Mouse (Mus musculus) spleen, adult 2 months (tissue): Measurements from ENCODE around the gene Nolc1.

ENCODE experiments used
- CTCF ChIP-seq: fragments of 200-500 bp; IDR thresholded peaks from 2 replicates; pipeline ENCODE4 v1.5.1; 2011; ENCODE audit warnings: mild to moderate bottlenecking, inconsistent platforms; ENCODE audit not compliant: insufficient read depth, insufficient read length, insufficient replicate concordance; ENCODE audit errors: extremely low read depth
- POLR2A ChIP-seq: fragments of 200-500 bp; IDR thresholded peaks from 2 replicates; pipeline ENCODE4 v1.6.1; 2011; ENCODE audit warnings: low read depth, low read length, inconsistent platforms

DNA sequence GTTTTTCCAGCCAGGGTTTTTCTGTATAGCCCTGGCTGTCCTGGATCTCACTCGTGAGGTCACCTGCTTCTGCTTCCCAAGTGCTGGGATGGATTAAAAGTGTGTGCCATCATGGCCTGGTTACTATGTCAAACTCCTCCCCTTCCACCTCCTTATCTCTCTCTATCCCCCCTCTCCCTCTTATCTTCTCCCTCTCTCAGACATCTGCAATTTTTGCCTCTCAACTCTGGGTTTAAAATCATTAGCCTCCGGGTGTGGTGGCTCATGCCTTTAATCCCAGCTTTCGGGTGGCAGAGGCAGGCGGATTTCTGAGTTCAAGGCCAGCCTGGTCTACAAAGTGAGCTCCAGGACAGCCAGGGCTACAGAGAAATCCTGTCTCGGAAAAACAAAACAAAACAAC lies 1.4 kb upstream of the Nolc1 start:
- TF ChIP-seq CTCF (no peak), POLR2A (no peak)
